Mouse (Mus musculus): ENCODE results near the gene Gm3952. TPM values are rescaled to one million over a fixed set of nuclear protein-coding genes. Genes with fewer than 3 reads are reported as not detected.

Gm3952 gene
- polyA plus RNA-seq (2017; shearing (Covaris generic)): not detected

DNA sequence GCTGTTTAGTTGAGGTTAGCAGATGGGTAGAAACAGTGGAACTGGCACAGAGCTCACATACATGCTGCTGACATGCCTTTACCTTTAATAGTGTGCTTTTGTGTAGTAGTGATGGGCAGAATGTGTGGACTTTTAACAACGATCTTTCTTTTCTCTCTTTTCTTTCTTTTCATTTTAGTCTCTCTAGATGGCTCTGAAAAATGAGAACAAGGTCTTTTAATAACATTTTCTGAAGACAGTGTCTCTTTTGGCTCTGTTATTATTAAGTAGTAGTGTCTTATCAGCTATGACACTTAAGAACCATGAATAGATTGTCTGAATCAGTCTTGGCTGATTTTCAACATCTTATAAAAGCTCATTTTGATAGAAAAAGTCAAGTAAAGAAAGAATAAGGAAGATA lies at the start of gene Gm3952:
TSS of gene Gm3952 (minus strand) at position 101 of the 400 bp plus-strand sequence.
- no peak for ATAC-seq

- no peak for ATAC-seq
These were observed 45.3 kb upstream of the Gm3952 start for GRCm38 (mm10) chr8:128843749-128844148.

GRCm38 (mm10) chr8:128812521-128812920 lies 14.0 kb upstream of the Gm3952 start:
- no peak for ATAC-seq

DNA sequence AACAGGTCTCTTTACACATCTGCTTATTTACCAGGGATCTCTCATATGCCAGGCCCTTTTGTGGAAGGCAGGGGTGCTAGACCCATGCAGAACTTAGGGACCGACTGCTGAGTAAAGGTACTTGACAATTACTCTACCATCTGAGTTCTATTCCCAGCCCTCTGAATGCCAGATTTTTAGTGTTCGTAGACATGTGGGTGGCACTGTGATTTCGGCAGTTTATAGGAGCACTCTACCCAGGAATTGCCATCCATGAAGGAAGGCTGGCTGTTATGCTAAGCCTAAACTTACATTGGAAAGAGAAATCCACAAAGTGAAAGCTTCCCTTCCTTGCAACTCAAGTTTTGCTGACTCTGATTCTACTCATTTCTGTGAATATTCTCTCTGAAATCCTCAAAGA lies 62.8 kb downstream of the Gm3952 start:
- ATAC-seq: no peak

GRCm38 (mm10) chr8:128734118-128734517 lies 64.4 kb downstream of the Gm3952 start:
- no peak for ATAC-seq

DNA sequence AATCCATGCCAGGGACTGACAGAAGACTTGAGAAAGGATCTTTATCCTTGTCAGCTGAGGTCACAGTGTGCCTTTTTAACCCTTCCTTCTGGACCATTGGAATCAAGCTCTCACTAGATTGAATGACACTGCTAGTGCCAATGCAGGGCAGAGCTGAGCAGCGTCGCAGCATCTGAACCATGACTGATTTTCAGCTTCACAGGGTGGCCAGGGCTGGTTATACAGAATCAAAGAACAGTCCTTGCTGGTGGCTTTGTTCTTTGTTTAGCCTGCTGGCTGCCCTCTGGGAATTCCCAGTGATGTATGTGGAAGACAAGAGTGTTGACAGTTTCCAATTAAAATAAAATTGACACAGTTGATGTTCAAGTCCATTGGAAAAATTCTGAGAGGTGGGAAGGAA lies 66.2 kb downstream of the Gm3952 start:
- ATAC-seq: no peak

DNA sequence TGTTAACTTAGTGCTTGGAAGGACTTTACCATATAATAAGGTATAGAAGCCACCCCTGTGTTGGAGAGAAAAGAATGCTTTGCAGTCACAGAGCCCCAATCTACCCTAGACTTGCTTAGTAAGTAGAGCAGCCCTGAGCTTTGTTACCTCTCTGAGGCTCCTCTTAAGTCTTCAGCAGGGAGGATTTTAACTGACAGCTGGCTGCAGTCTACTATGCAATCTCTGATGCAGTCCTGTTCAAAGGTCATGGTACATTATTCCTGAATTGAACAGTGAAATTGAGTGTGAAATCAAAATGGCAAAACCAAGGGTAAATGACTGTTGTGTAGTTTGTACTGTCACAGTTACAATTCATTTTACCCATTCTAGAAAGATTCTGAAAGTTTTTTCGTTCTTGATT lies 71.3 kb downstream of the Gm3952 start:
- ATAC-seq: no peak

DNA sequence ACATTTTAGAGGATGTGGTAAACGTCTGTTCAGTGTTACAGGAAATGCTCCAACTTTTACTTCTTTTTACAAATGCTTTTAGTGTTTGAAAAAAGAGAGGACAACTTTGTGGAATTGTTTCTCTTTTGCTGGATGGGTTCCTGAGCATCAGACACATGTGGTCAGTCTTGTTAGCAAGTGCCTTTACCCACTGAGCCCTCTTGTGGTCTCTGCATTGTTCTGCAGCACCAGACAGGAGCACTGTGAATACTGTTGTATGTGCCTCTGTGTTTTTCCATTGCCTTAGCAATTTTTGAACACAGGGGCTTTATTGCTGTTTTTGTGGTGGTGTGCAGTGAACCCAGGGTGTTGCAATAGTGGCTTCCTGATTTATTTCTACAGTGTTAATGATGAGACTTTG lies 73.7 kb downstream of the Gm3952 start:
- peak; percentile 55 for ATAC-seq

GRCm38 (mm10) chr8:128716184-128716583 lies 82.3 kb downstream of the Gm3952 start:
- no peak for ATAC-seq

GRCm38 (mm10) chr8:128709261-128709660 lies 89.2 kb downstream of the Gm3952 start:
- ATAC-seq: peak; percentile 88

DNA sequence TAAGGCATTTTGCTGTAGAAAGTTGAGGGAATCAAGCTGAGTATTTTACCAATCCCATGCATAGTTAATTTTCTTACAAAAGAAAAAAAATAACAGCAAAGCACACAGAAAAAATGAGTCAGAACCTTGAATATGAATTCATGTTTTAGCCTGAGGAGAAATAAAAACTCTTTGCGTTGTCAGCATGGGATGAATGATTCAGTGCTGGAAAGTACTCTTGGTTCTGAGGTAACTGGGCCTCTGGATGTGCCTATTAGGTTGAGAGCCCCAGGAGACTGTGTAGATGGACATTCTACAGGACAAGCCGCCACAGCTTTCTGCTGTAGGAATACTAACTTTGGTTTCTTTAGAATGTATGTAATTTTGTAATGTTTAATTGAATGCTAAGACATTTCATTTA lies 93.7 kb downstream of the Gm3952 start:
- no peak for ATAC-seq

DNA sequence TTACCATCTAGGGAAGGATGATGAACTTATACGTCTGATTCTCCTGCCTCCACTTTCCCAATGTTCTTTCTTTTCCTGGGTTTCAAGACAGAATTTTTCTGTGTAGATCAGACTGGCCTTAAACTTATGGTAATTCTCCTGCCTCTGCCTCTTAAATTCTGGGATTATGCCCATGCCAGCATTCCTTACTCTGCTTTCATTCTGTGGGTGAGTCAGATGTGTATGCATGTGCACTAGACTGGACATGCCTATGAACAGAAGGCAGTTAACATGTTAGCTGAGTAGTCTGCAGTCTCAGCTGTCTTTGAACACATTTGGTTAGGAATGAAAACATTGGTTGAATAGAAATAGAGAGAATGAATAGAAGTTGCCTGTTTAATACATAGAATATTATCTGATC lies 94.1 kb downstream of the Gm3952 start:
- no peak for ATAC-seq

DNA sequence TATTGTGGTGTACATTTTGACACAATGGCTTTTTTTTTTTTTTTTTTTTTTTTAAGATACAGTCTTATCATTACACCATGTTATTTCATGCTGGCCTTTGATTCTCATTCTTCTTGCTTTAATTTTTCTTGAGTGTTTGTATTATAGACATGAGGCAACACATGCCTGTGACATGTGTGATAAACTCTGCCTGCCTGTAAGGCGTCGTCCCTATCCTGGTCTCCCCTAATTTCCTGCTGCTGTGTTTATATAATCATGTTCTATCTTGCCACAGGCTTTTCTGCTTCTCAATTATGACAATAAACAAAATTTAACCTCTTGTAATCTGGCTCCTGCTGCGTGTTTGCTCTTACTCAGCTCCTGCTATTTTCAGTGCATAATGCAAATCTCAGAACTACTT lies 100.5 kb downstream of the Gm3952 start:
- no peak for ATAC-seq

DNA sequence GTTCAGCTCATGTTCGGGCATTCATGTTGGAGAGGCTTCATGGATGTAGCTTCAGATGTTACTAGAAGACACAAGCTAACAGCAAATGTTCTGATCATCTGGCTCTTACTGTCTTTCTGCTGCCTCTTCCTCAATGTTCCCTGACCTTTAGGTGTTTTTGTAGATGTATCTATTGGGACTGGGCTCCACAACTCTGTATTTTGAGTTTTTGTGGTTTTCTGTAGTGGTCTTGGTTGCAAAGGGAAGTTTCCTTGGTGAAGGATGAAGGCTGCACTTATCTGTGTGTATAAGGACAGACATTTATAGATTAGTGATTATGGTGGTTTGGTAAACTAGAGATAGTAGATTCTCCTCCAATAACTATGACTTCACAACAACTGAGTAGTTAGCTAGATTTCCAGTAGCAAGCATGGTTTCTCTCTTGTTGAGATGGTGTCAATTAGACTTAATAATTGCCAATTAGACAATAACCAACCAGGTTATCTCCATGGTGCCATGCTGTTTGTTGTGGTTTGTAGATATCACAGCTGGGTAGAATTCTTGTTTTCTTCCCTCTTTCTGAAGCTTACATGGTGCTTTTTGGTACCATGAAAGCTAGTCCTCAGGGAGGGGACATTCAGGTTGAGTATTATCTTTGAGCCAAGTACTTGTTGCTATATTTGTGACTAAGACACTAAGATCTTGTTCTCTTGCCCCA lies 101.6 kb downstream of the Gm3952 start:
- no peak for ATAC-seq

Other genes with a start within 250 kb of the Gm3952 start
- gene Itgb1, start 113.0 kb downstream of the Gm3952 start, polyA plus RNA-seq (2017; shearing (Covaris generic)): 100 to 1,000 TPM; 160 to 315 (median 162) TPM

Measured in inflammation-experienced regulatory T-cells, adult 6 months (primary cell).